Mouse (Mus musculus): ENCODE measurements around the gene Gpatch2. TPM values are rescaled to one million over a fixed set of nuclear protein-coding genes. Genes with fewer than 3 reads are reported as not detected.

The Gpatch2 gene
- total RNA-seq, 2 experiments from 2014 or later = 17.9 to 24.2 TPM

DNA sequence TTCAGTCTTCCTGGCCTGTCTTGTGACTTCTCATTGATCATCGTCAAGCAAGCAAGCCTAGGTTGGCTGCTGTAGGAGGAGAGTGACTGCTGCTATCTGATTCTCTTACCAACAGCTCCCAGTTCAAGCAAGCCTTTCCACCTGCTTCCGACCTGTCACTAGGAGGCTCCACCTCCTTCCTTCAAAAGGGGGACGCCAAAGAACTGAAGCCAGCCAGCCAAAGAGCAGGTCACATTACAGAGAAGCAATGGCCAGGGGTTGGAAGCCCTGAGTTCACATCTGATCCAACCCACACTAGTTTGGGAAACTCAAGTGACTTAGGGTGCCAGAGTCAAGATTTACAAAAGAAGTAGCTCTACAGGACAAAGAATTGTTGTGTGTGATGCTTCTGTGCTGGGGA is 144.9 kb downstream of the Gpatch2 start:
- no peak for DNase-seq (ENCODE audit: extremely low spot score in 1 of 2, low spot score in 1 of 2)

DNA sequence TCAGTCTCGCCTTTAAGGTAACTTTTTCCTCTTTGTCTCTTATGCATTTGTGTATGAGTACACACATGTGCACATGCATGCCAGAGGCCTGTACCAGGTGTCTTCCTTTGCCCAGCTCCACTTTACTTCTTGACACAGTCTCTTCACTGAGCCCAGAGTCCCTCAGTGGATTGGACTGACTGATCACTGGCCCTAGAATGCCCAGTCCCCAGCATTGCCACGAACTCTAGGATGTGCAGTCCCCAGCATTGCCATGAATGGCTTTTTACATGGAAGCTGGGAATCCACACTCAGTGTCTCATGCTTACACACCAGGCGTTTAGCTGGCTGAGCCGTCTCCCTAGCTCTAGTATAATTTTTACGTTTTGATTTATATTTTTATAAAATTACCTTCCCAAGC is 147.2 kb downstream of the Gpatch2 start:
- no peak for DNase-seq (ENCODE audit: extremely low spot score in 1 of 2, low spot score in 1 of 2)

DNA sequence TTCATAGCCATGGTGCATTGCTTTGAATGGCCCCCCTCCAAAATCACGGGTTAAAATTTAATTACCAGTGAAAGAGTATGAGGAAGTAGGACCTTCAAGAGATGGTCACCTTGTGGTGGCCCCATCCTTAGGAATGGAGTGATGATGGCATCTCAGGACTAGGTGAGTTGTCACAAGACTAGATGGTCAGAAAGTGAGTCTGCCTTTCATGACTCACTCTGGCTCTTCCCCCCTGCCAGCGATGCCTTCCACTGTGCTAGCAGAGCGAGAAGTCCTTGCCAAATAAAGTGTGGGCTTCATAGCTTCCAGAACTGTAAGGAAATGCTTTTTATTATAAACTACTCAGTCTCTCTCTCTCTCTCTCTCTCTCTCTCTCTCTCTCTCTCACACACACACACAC is 150.1 kb downstream of the Gpatch2 start:
- no peak for DNase-seq (ENCODE audit: extremely low spot score in 1 of 2, low spot score in 1 of 2)

DNA sequence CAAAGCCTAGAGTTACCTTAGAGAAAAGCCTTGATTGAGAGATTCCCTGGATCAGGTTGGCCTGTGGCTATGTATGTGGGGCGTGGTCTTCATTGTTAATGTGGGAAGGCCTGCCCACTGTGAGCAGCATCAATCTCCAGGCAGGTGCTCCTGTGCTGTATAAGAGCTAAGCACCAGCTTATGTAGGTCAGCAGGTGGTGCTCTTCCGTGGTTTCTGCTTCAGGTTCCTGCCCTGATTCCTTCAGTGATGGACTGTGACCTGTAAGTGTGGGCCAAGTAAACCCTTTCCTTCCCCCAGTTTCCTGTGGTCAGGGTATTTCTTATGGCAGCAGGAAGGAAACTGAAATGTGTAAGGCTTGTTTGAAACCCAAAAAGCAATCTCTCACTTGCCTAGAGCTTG is 151.5 kb downstream of the Gpatch2 start:
- DNase-seq (ENCODE audit: extremely low spot score in 1 of 2, low spot score in 1 of 2) = no peak

DNA sequence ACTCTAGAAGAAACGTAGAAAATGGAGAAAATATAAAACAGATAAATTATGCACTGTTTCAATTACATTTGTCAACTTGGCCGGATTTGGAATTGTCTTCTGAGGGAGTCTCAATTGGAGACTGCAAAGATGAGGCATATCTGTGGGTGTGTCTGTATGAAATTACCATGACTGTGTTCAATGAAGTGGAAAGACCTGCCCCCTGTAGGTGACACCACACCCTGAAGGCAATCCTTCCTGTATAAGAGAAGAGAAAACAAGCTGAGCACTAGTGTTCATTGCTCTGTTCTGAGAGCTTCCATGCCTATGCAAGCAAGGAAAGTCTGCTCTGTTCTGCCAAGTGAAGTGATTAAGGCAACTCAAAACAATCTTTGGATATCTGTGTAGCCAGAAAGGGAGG is 153.7 kb downstream of the Gpatch2 start:
- DNase-seq (ENCODE audit: extremely low spot score in 1 of 2, low spot score in 1 of 2) = no peak

DNA sequence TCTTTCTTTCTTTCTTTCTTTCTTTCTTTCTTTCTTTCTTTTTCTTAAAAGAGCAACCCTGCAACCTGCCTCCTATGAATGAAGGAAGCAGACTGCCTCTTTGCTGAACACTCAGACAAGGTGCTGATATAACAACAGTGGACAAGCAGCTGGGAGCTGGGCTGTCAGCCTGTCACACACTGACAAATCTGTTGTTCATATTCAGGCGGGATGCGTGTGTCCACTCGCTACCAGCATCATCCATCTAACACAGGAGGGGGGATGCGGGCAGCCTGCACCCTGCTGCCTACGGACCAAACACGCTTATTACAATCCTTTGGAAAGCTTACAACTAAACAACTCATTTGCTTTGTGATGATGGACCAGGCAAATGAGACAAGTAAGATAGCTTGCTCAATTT is 158.2 kb downstream of the Gpatch2 start:
- no peak for DNase-seq (ENCODE audit: extremely low spot score in 1 of 2, low spot score in 1 of 2)

DNA sequence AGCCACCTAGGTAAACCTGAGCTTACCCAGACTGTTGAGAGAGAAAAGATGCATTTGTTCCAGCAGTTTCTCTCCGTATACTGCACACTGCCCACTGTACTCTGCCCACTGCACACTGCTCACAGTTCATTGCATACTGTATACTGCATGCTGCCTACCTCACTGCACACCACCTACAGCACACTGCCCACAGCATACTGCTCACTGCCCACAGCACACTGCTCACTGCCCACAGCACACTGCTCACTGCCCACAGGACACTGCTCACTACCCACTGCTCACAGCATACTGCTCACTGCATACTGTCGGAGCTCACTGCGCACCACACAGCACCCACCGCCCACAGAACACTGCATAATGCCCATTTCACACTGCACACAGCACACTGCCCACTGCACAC is 159.1 kb downstream of the Gpatch2 start:
- no peak for DNase-seq (ENCODE audit: extremely low spot score in 1 of 2, low spot score in 1 of 2)

DNA sequence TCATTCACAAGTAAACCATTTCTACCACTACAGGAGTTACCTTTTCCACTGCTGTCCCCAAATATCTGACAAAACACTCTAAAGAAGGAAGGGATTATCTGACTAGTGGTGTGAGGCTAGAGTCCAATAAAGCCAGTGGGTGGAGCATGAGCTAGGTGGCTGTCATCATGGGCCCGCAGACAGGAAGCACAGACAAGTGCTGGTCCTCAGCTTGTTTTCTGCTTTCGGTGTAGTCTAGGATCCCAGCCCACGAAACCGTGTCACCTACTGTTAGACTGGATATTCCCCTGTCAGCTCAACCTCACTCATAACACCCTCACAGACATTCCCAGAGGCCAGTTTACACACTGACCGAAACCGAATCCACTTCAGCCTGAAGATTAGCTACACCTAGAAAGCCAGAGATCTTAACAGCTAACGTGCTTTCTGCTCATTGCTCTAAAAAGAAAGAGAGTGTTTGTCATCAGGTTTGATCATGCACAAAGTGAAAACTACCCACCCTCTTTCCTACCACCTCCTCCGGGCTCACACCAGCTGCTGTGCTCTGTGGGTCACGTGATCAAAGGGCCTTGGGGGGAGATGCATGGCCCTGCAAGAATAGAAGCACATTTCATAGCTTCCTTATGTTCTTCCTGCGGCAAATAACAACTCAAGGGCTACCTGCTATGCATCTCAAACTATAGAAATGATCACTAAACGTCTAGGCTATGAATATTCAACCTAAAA is 161.8 kb downstream of the Gpatch2 start:
- DNase-seq (ENCODE audit: extremely low spot score in 1 of 2, low spot score in 1 of 2) = no peak

DNA sequence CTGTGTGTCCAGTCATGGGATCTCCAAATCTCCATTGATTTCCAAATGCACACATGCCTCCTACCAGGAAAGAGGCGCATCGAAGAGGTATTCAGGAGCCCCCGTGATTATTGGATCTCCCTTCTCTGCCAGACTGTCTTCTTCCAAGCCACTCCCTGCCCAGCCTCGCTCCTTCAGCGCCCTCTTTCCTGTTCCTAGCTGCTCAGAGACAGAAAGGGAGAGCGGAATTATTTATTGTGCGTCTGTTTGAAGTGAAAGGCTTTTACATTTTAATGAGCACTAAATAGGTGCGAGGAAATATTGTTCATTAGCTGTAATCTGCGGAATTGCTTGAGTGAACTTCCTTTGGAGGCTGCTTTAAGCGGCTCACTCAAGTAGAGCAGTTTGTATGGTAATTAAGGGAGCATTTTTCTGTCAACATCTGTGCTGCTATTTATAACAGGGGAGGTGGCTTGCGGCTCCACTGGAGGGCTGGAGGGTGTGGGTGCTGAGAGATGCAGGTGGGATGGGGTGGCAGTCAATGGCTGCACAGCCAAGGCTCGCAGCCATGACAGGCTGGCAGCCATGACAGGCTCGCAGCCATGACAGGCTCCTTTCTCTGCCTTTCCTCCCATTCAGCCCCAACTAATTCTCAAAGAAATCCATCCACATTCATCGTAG is 162.7 kb downstream of the Gpatch2 start:
- DNase-seq (ENCODE audit: extremely low spot score in 1 of 2, low spot score in 1 of 2) = no peak

DNA sequence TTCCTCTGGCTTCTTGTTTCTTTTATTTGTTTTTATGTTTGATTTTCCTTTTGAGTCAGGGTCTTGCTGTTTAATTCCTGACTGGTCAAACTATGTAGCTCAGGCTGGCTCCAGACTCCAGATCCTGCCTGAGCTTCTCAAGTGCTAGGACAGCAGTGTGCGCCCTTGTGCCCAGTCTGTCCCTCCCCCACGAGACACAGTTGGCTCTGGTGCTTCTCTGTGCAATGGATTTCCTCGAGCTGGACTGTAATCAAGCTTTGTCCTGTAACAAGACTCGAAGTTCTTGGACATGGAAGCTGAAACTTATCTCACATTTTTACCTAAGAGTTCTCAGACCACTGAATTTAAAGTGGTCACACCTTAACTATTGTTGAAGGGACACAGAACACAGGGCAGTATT is 174.2 kb downstream of the Gpatch2 start:
- no peak for DNase-seq (ENCODE audit: extremely low spot score in 1 of 2, low spot score in 1 of 2)

DNA sequence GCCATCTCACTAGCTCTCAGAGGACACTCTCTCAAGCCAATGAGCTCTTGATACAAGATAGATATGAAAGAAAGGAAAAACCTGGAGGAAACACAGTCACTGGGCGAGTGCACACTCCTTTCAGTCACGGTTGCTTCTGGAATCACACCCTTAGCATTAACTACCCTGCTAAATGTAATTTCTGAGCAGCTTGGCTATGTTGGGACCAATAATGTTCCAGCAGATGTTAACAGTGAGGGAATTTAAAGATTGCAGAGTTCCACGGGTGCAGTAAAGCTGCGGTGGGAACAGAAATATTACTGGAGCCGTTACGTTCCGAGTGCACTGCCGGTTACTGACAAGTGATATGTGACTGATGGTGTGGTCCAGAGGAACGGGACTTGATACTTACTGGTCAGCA is 185.5 kb downstream of the Gpatch2 start:
- DNase-seq (ENCODE audit: extremely low spot score in 1 of 2, low spot score in 1 of 2) = no peak

Other genes starting within 250 kb of the Gpatch2 start
- not detected for gene D1Pas1, start 248.1 kb upstream of the Gpatch2 start, total RNA-seq (2021)
- gene Spata17, start within 50 bp of the Gpatch2 start, total RNA-seq (2021) = under 1 TPM; 0.39 to 0.70 TPM